13 mouse cellular contexts compared by ENCODE assay signal in genomic region chr9:112490963-112491362, GRCm38 (mm10).
DNase-seq lines count a peak whose midpoint lies in the region; ATAC-seq lines count a peak whose summit lies in the region.
"Had no signal": no experiment of that assay in that cellular context is flagged by ENCODE, and none has a peak within 500 bp of the region (broad histone marks: within the 10 kb centered on the region; RNA-seq: fewer than 3 reads in every experiment).

No protein-coding gene starts in this region.

- H3K27me3 ChIP-seq in heart, embryonic 11.5 days (ENCODE audit: control insufficient read depth, insufficient read depth, low read length), result no peaks in the 10 kb centered on the region
- H3K27me3 ChIP-seq: embryonic facial prominence, embryonic 13.5 days; intestine, embryonic 15.5 days had no signal

- no peaks in the 10 kb centered on the region for H3K36me3 ChIP-seq in heart, embryonic 11.5 days (ENCODE audit: control insufficient read depth, insufficient read depth, low read length)
- H3K36me3 ChIP-seq: embryonic facial prominence, embryonic 13.5 days; intestine, embryonic 15.5 days had no signal

- no peaks in the 10 kb centered on the region for H3K4me1 ChIP-seq in heart, embryonic 11.5 days (ENCODE audit: control insufficient read depth, insufficient read depth, low read length)
- H3K4me1 ChIP-seq: embryonic facial prominence, embryonic 13.5 days; intestine, embryonic 15.5 days had no signal

- 64% methylated on average over 1 of the region's 1 CpGs for WGBS in heart, embryonic 11.5 days (ENCODE audit: insufficient replicate concordance)

- no peak overlapping the region for H3K9ac ChIP-seq in heart, embryonic 11.5 days (ENCODE audit: low read depth, low read length)
- H3K9ac ChIP-seq: embryonic facial prominence, embryonic 13.5 days; intestine, embryonic 15.5 days had no signal

- H3K4me2 ChIP-seq in heart, embryonic 11.5 days, result no peak overlapping the region
- H3K4me2 ChIP-seq: embryonic facial prominence, embryonic 13.5 days; intestine, embryonic 15.5 days; liver, embryonic 11.5 days had no signal

- ATAC-seq in heart, embryonic 11.5 days (replicated peaks; ENCODE audit: insufficient number of reproducible peaks, low FRiP score, low TSS enrichment), result no peak
- ATAC-seq: intestine, embryonic 15.5 days had no signal

- no peak overlapping the region for H3K27ac ChIP-seq in heart, embryonic 11.5 days (ENCODE audit: low read depth, low read length)
- H3K27ac ChIP-seq: embryonic facial prominence, embryonic 13.5 days; intestine, embryonic 15.5 days; left cerebral cortex, adult 2 months had no signal

- H3K4me3 ChIP-seq in heart, embryonic 11.5 days (ENCODE audit: low read depth, low read length), result no peak overlapping the region
- H3K4me3 ChIP-seq: embryonic facial prominence, embryonic 13.5 days; intestine, embryonic 15.5 days; left cerebral cortex, adult 2 months had no signal

- peak; percentile 3 to 7 for DNase-seq in heart, adult 18-20 months
- peak; percentile 48 to 57 for DNase-seq in layer of hippocampus, postnatal 10 days (ENCODE audit: low spot score in 2 of 2)
- DNase-seq in layer of hippocampus, adult 9-11 months, result no peak
- DNase-seq in adrenal gland, postnatal 36 days, result peak; percentile 5 to 34
- peak; percentile 83 for DNase-seq in cerebellum, adult 8-10 months
- DNase-seq in gastrocnemius, postnatal 25 days, result no peak
- no peak for DNase-seq in gastrocnemius, adult 8-10 months (ENCODE audit: low spot score in 2 of 2)
- DNase-seq: gastrocnemius, postnatal 14 days had no signal

- H3K9me3 ChIP-seq in heart, embryonic 11.5 days (replicated peaks; ENCODE audit: control insufficient read depth, low read length), result no peaks in the 10 kb centered on the region
- H3K9me3 ChIP-seq: embryonic facial prominence, embryonic 13.5 days; intestine, embryonic 15.5 days had no signal

Comparison
In these comparisons a context has a peak if more than half of its experiments do, and no peak if none do; other contexts are left out.
1. DNase-seq: peak in heart, adult 18-20 months (2 of 2), layer of hippocampus, postnatal 10 days (2 of 2), adrenal gland, postnatal 36 days (2 of 2) and cerebellum, adult 8-10 months (single experiment); none in layer of hippocampus, adult 9-11 months (single experiment), gastrocnemius, postnatal 25 days (single experiment) and gastrocnemius, adult 8-10 months (0 of 2).